Mouse (Mus musculus) forelimb bud, embryonic 11.5 days (tissue): ENCODE measurements at regions not wholly inside any gene's neighbourhood (a gene's known extent, or its start where the extent isn't known, plus 50 kb on each side); places are given as distances from the start of the nearest gene placed in this dataset.

Experiments
- DNase-seq: peaks from one replicate; pipeline ENCODE4 v3.0.0-alpha.2; 2012; ENCODE audit warnings: low read depth, low spot score

GRCm38 (mm10) chr10:19412926-19413325 lies 56.6 kb downstream of the Olig3 start:
- no peak for DNase-seq

GRCm38 (mm10) chr10:19413935-19414334 lies 57.6 kb downstream of the Olig3 start:
- DNase-seq = no peak

- DNase-seq = no peak
Observed at GRCm38 (mm10) chr10:19414834-19415233, 58.5 kb downstream of the Olig3 start.

- no peak for DNase-seq
Observed at GRCm38 (mm10) chr10:19424030-19424429, 67.7 kb downstream of the Olig3 start.

GRCm38 (mm10) chr10:19424961-19425360 lies 68.6 kb downstream of the Olig3 start:
- no peak for DNase-seq

DNA sequence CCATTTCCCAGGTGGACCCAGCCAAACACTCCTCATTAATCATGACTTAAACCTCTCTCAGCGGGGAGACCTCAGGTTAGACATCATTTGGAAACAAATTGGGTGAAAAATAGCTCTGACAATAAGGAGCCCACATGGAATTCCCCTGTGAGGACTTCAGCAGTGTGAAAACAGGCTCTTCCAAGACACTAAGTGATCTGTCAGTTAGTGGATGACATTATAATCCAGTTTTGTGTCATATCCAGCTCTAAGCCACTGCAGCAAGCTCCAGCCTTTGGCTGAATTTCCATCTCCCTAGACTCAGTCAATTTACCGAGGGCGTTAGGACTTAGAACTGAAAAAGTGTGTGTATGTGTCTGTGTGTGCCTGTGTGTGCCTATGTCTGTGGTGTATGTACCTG lies 70.5 kb downstream of the Olig3 start:
- DNase-seq = no peak

DNA sequence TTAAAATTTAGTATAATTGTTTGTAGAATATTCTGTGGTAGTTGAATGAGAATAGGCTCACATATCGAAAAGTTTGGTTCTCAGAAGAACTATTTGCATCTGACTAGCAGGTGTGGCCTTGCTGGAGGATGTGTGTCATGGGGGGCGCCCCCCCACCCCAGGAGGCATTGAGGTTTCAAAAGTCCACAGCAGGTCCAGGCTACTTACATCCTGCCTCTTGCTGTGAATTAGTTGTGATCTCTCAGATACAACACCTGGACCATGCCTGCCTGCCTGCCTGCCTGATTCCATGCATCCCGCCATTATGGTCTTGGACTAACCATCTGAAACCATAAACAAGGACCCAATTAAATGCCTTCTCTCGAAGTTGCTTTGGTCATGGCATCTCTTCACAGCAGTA lies 76.2 kb downstream of the Olig3 start:
- no peak for DNase-seq

- DNase-seq = no peak
Observed at GRCm38 (mm10) chr10:19434661-19435060, 78.3 kb downstream of the Olig3 start.

DNA sequence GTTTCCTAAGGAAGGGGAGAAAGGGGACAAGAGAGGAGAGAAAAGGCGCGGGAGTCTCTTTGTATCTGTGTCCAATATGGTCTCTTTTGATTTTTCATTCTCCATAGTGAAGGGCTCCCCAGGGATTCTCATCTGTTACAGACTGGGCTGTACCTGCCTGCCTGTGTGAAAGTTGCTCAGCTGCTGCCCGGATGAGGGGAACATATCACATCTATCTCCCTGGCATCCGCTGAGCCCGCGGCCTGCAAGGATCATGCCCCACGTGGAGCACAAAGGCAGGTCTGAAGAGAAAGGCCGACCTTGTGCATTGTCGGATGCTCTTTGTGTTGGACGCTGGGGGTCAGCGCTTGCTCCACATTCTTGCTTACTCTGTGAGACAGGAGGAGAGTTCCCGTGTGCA lies 85.5 kb downstream of the Olig3 start:
- DNase-seq = no peak

- no peak for DNase-seq
Observed at GRCm38 (mm10) chr10:19443516-19443915, 87.2 kb downstream of the Olig3 start.

DNA sequence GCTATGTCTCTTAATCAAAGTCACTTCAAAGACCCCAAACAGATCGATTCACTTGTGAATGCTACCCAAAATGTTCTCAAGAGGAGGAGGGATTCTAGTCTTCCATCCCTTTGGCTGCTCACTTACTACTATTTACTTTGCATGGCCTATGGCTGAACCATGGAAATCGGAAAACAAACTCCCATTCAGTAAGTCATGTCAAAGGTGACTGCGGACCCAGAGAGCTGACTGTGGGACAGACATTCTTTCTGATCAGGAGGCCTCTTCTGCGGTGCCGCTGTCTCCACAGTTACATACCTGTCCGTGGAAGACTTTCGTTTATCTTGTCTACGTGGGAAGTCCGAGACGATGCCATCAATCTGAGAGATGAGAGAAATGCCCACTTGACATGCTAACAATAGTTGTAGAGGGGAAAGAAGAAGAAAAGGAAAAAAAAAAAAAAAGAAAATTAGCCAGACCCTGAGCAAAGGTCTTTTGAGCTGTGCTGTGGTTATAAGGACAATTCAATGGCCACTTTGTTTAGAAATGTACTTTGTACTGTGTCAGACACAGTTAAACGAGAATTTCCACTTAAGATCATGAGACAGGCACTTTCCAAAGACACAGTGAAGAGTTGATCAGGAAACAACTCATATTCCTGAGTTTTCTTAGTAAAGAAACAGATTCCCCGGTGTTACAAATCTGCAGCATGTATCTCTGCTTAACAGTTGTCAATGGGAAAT lies 92.7 kb downstream of the Olig3 start:
- no peak for DNase-seq

DNA sequence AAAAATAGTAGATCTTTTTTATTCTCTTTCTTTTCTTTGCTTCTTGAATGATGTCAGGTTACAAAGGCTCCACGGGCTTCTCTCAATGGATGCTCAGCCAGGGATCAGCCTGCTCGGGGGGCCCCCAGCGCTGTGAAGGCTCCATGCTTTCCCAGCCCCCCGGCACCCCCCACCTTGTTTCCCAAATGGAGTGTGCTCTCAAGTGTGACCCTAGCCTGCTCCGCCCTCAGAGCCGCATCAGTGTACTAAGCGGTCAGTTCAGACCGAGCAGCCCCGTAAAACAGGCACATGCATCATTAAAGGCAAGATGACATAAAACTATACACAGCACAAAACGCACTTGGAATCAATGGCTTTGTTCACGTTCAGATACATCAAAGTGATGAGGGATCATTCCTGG lies 102.7 kb downstream of the Olig3 start:
- no peak for DNase-seq

GRCm38 (mm10) chr10:19459709-19460108 lies 103.4 kb downstream of the Olig3 start:
- DNase-seq = no peak

GRCm38 (mm10) chr10:19460164-19460563 lies 103.8 kb downstream of the Olig3 start:
- no peak for DNase-seq

DNA sequence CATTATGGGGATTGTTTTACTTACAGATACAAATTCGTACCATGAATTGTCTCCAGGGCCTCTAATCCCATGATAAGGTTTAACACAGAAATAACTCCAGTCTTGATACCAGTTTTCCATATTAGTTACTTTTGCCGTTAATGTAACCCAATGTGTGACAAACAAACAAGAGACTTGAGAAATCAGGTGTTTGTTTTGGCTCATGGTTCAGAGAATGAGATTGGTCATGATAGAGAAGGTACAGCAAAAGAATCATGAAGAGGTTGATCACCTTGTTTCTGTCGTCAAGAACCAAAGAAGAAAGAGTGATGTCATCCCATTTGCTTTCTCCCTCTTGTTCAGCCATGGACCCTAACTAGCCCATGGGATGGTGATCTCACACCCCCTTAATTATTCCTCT lies 107.5 kb downstream of the Olig3 start:
- no peak for DNase-seq

DNA sequence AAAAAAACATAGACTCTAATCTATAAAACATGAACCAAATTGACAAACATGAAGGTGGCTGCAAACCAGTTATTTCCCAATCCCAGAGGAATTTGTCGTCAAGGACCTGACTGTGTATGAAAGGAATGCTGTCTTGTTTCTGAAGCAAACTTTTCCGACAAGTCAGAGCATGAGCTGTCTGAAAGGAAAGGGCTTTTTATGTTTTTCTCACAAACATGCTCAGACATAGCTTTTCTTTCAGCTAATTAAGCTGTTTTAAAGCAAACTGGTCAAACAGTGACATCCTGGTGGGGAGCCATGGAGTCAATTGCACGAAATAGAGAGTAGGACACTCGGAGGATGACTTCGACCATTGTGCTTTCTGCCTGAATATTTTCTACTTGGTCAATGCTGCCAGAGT lies 108.2 kb downstream of the Olig3 start:
- DNase-seq = peak; percentile 26

- peak; percentile 31 for DNase-seq
Observed at GRCm38 (mm10) chr10:19471349-19472040, 115.2 kb downstream of the Olig3 start.

DNA sequence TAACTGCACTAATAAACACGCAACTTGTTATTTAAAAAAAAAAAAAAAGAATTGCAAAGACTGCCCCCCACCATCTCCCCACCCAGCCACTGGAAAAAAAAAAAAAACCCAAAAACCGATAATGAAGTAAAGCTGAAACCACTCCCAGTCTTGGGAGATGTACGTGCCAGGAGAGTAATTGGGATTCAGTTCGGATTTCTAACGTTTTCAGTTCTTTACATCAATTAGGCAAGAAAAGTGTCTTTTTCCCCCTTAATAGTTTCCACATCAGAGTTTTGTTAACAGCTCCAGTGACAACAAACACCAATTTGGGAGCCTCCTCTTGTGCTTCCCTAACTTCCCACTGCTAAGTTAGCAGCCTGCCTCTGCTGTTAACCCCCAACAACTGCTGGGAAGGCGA lies 115.7 kb downstream of the Olig3 start:
- DNase-seq = no peak

DNA sequence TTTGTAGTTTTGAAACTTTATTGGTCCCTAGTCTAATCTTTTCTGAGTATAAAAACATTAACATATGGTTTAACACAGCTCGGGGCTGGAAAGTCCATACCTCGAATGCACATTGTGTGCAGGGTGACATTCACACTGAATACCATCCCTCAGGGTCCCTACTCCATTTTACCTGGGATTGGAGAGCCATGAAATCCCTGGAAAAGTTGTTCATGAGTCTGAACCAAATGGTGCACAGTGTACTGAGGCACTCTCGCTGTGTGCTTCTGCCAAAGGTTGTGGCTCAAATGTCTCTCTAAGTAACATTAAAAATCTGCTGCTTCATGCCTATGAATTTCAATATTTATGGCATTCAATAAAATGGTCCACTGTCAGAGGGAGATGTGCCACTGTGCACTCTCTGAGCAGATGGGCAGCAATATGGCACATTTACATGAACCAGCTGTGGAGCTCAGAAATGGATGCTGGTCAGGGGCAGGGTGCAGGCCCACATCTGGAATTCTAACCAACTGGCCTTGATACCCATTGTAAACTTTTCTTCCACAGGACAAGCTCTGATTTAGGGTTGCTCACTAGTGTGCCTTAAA lies 116.7 kb downstream of the Olig3 start:
- DNase-seq = no peak

DNA sequence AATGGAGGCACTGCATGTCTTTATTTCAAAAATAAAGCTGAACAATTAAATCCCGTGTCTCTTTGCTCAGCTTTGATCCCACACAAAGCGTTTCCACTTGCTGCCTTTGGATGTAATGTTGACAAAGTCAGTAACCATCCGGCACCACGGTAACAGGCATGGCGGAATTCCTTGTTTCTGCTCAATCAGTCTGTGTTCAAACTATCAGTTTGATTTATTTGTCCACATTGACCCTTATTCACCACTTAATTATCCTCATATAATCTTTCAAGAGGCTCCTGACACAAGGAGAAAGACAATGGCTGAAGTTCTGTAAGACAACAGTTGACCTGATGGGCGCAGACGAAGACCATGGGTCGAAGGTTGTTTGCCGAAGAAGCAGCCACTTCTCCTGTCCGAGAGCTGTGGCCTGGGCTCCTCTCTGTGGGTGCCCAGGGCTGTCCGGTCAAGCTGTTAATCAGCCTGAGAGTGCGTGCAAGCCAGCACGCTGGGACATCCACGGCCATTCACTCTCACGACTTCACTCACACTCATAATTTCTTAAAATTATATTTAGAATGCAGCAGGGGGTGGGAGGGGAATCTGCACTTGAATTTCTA lies 106.1 kb upstream of the Ifngr1 start:
- no peak for DNase-seq

DNA sequence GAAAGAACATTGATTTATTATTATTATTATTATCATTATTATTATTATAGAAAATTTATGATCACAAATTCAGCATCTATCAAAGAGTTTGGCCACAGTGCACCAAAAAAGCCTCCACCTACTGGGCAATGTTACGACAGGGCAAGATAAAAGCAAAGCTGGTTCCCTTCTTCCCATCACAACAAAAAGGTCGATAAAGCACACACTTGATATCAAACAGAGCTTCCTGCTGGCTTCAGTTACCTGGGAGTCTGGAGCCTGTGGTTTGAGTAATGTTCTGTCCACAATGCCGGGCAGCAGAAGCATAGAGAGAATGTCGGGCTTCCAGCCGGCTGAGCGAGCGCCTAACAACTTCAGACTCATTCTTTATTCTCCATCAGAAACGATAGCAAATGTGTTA lies 101.2 kb upstream of the Ifngr1 start:
- DNase-seq = no peak

DNA sequence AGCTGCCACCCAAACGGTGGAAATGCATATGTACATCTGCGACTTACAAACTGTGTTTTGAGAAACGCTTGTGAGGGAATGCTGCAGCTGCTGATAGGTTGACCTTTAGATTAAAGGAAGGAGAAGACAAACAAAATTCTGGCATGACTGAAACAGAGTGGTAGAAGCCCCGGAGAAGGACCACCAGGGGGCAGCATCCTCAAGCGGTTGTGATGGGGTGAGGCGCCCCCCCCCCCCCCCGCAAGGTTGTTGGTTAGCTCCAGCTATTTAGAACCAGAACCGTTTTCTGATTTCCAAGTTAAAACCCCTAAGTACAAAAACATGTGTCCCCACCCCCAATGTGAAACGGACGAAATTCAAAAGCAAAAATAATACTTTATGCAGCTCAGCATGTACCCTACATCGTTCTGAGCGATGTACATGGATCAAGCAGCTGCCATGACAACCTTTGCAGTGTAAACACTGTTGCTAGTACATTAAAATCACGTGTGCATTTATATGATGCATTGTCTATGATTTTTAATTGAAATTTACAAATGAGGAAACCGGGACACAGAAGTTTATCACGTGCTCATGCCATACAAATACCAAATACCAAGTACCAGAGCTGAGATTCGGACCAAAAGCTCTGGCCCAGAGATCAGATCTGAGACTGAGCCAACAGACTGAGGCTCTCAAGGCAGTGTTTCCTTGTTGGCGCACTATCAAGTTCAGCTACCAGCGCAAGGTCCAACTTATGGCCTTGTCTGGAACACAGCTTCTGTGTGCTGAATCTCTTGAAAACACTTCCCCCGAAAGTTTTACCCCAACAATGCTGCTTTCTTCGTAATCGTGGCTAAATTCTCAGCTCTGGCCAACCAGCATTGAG lies 100.0 kb upstream of the Ifngr1 start:
- no peak for DNase-seq
